Mouse (Mus musculus): Measurements from ENCODE around the gene Lsm14b.

Lsm14b gene

GRCm38 (mm10) chr2:180053001-180053400 lies 28.2 kb downstream of the Lsm14b start:
- DNase-seq (ENCODE audit: low spot score), result no peak

- DNase-seq (ENCODE audit: low spot score), result no peak
Observed at GRCm38 (mm10) chr2:180063338-180064131, 38.7 kb downstream of the Lsm14b start.

GRCm38 (mm10) chr2:180069770-180070480 lies 45.1 kb downstream of the Lsm14b start:
- no peak for DNase-seq (ENCODE audit: low spot score)

GRCm38 (mm10) chr2:180070481-180071453 lies 46.0 kb downstream of the Lsm14b start, which contains the start of gene Mtg2:
Mtg2 (plus strand) TSS chr2:180070588.
- DNase-seq (ENCODE audit: low spot score), result peak; percentile 94

- DNase-seq (ENCODE audit: low spot score), result no peak
Observed at GRCm38 (mm10) chr2:180071671-180072070, 46.9 kb downstream of the Lsm14b start.

- DNase-seq (ENCODE audit: low spot score), result no peak
Observed at GRCm38 (mm10) chr2:180072886-180073285, 48.1 kb downstream of the Lsm14b start.

- DNase-seq (ENCODE audit: low spot score), result no peak
Observed at GRCm38 (mm10) chr2:180077622-180078021, 52.8 kb downstream of the Lsm14b start.

- DNase-seq (ENCODE audit: low spot score), result no peak
Observed at GRCm38 (mm10) chr2:180080680-180081079, 55.9 kb downstream of the Lsm14b start.

GRCm38 (mm10) chr2:180083063-180083462 lies 58.3 kb downstream of the Lsm14b start:
- DNase-seq (ENCODE audit: low spot score), result no peak

- no peak for DNase-seq (ENCODE audit: low spot score)
Observed at GRCm38 (mm10) chr2:180084565-180084964, 59.8 kb downstream of the Lsm14b start.
